Mouse (Mus musculus): ENCODE measurements at regions not wholly inside any gene's neighbourhood (a gene's known extent, or its start where the extent isn't known, plus 50 kb on each side); places are given as distances from the start of the nearest gene placed in this dataset.

GRCm38 (mm10) chr10:99413455-99413854 lies 150.4 kb downstream of the Dusp6 start:
- TF ChIP-seq POLR2A (IDR thresholded peaks at IDR 0.05; ENCODE audit: control insufficient read depth, low read depth, low read length) (no peak), CTCF (IDR thresholded peaks at IDR 0.05; ENCODE audit: control insufficient read depth, insufficient read depth, insufficient replicate concordance, low read depth, low read length) (no peak)
